Mouse (Mus musculus) CH12.LX (cell line): ENCODE measurements around the gene Tmem131l. TPM values are rescaled to one million over a fixed set of nuclear protein-coding genes. Genes with fewer than 3 reads are reported as not detected.

Experiments
- DNase-seq: peaks from one replicate; pipeline ENCODE4 v3.0.0-alpha.2; 2013; ENCODE audit errors: extremely low read depth
- H3K27ac ChIP-seq: 2 replicates; pipeline ENCODE4 v1.5.1; 2012; ENCODE audit warnings: low read depth, mild to moderate bottlenecking, control low read depth, moderate library complexity; ENCODE audit not compliant: insufficient read depth
- H3K27me3 ChIP-seq: replicated peaks from 2 replicates; pipeline ENCODE3; 2012; ENCODE audit warnings: inconsistent platforms
- H3K36me3 ChIP-seq, 2 experiments: replicated peaks in 1 of 2; 2 replicates each; pipeline versions ENCODE3 to v1.6.1; 2012; ENCODE audit warnings: inconsistent platforms in 1 of 2, low read length in 1 of 2, mild to moderate bottlenecking in 1 of 2, mixed read lengths in 1 of 2, moderate library complexity in 1 of 2; ENCODE audit not compliant: control insufficient read depth in 1 of 2, insufficient read depth in 1 of 2
- H3K4me1 ChIP-seq, 2 experiments: 2 replicates each; pipeline ENCODE4 v1.6.1; 2012; ENCODE audit warnings: inconsistent platforms in 1 of 2, moderate library complexity in 1 of 2; ENCODE audit not compliant: insufficient read depth in 2 of 2, control insufficient read depth in 1 of 2
- H3K4me2 ChIP-seq: 2 replicates; pipeline ENCODE4 v1.6.1; 2012; ENCODE audit warnings: low read depth, mild to moderate bottlenecking, control low read depth; ENCODE audit not compliant: poor library complexity, insufficient read depth, severe bottlenecking
- H3K4me3 ChIP-seq, 3 experiments: fragments of 150-350 bp in 1 of 3; sonication (generic) in 1 of 3; replicated peaks in 1 of 3; 2 replicates each; pipeline versions ENCODE3 to v1.5.1; 2011 to 2012; ENCODE audit warnings: low read depth in 2 of 3, low read length in 2 of 3, mild to moderate bottlenecking in 2 of 3, moderate library complexity in 2 of 3, control low read depth in 1 of 3, improper control_type of control experiment in 1 of 3, inconsistent platforms in 1 of 3, mixed read lengths in 1 of 3; ENCODE audit not compliant: poor library complexity in 1 of 3
- H3K79me2 ChIP-seq: replicated peaks from 2 replicates; pipeline ENCODE4 v1.6.1; 2012; ENCODE audit warnings: mild to moderate bottlenecking, moderate library complexity; ENCODE audit not compliant: control insufficient read depth, poor library complexity, insufficient read depth, severe bottlenecking; ENCODE audit errors: extremely low read depth
- H3K9ac ChIP-seq: 2 replicates; pipeline ENCODE4 v1.6.1; 2012; ENCODE audit warnings: low read depth, mild to moderate bottlenecking, control low read depth, moderate library complexity; ENCODE audit not compliant: insufficient read depth
- H3K9me3 ChIP-seq: replicated peaks from 2 replicates; pipeline ENCODE3; 2012; ENCODE audit warnings: low read length, inconsistent platforms, mixed read lengths
- BHLHE40 ChIP-seq: IDR thresholded peaks from 2 replicates; pipeline ENCODE4 v1.6.1; 2011; ENCODE audit warnings: mild to moderate bottlenecking, low read depth, low read length, improper control_type of control experiment
- CHD1 ChIP-seq: IDR thresholded peaks from 2 replicates; pipeline ENCODE4 v1.6.1; 2012; ENCODE audit warnings: low read depth, low read length, improper control_type of control experiment, inconsistent platforms
- CHD2 ChIP-seq: IDR thresholded peaks from 2 replicates; pipeline ENCODE4 v1.6.1; 2011; ENCODE audit warnings: low read length, improper control_type of control experiment
- CTCF ChIP-seq, 2 experiments: IDR thresholded peaks in 1 of 2; conservative IDR thresholded peaks in 1 of 2; 2 replicates each; pipeline ENCODE4 v1.5.1; 2011 to 2012; ENCODE audit warnings: low read depth in 2 of 2, low read length in 2 of 2, improper control_type of control experiment in 1 of 2, inconsistent platforms in 1 of 2, mild to moderate bottlenecking in 1 of 2, moderate library complexity in 1 of 2
- E2F4 ChIP-seq: IDR thresholded peaks from 2 replicates; pipeline ENCODE4 v1.6.1; 2011; ENCODE audit warnings: low read depth, low read length, improper control_type of control experiment; ENCODE audit not compliant: insufficient replicate concordance
- ELF1 ChIP-seq: IDR thresholded peaks from 2 replicates; pipeline ENCODE4 v1.6.1; 2014; ENCODE audit warnings: low read depth, mild to moderate bottlenecking, inconsistent platforms, low read length, improper control_type of control experiment
- EP300 ChIP-seq: IDR thresholded peaks from 2 replicates; pipeline ENCODE4 v1.6.1; 2011; ENCODE audit warnings: low read length, improper control_type of control experiment
- ETS1 ChIP-seq: conservative IDR thresholded peaks from 2 replicates; pipeline ENCODE4 v1.6.1; 2012; ENCODE audit warnings: low read depth, mild to moderate bottlenecking, inconsistent platforms, low read length, improper control_type of control experiment, moderate library complexity
- GABPA ChIP-seq: IDR thresholded peaks from 2 replicates; pipeline ENCODE4 v1.6.1; 2012; ENCODE audit warnings: low read depth, low read length, improper control_type of control experiment, inconsistent platforms; ENCODE audit not compliant: insufficient replicate concordance
- HCFC1 ChIP-seq: IDR thresholded peaks from 2 replicates; pipeline ENCODE4 v1.6.1; 2012; ENCODE audit warnings: low read depth, mild to moderate bottlenecking, inconsistent platforms, low read length, improper control_type of control experiment
- JUN ChIP-seq: IDR thresholded peaks from 2 replicates; pipeline ENCODE4 v1.6.1; 2011; ENCODE audit warnings: low read depth, mild to moderate bottlenecking, low read length, improper control_type of control experiment, moderate library complexity; ENCODE audit not compliant: insufficient read depth
- JUND ChIP-seq: conservative IDR thresholded peaks from 2 replicates; pipeline ENCODE4 v1.6.1; 2011; ENCODE audit warnings: low read depth, low read length, improper control_type of control experiment
- KAT2A ChIP-seq: IDR thresholded peaks from 2 replicates; pipeline ENCODE4 v1.6.1; 2012; ENCODE audit warnings: low read length, improper control_type of control experiment, inconsistent platforms; ENCODE audit not compliant: insufficient replicate concordance
- MAFK ChIP-seq: IDR thresholded peaks from 2 replicates; pipeline ENCODE4 v1.6.1; 2011; ENCODE audit warnings: low read length, improper control_type of control experiment; ENCODE audit not compliant: insufficient replicate concordance
- MAX ChIP-seq: IDR thresholded peaks from 2 replicates; pipeline ENCODE4 v1.6.1; 2011; ENCODE audit warnings: low read length, improper control_type of control experiment
- MEF2A ChIP-seq: IDR thresholded peaks from 2 replicates; pipeline ENCODE4 v1.6.1; 2014; ENCODE audit warnings: low read depth, mild to moderate bottlenecking, inconsistent platforms, low read length, improper control_type of control experiment, borderline replicate concordance
- MXI1 ChIP-seq: IDR thresholded peaks from 2 replicates; pipeline ENCODE4 v1.6.1; 2011; ENCODE audit warnings: mild to moderate bottlenecking, low read depth, low read length, improper control_type of control experiment
- MYC ChIP-seq: IDR thresholded peaks from 2 replicates; pipeline ENCODE4 v1.6.1; 2011; ENCODE audit warnings: low read depth, mild to moderate bottlenecking, improper control_type of control experiment, low read length
- NRF1 ChIP-seq: IDR thresholded peaks from 2 replicates; pipeline ENCODE4 v1.6.1; 2014; ENCODE audit warnings: low read depth, mild to moderate bottlenecking, inconsistent platforms, low read length, improper control_type of control experiment, moderate library complexity
- POLR2A ChIP-seq: IDR thresholded peaks from 2 replicates; pipeline ENCODE4 v1.6.1; 2011; ENCODE audit warnings: low read depth, mild to moderate bottlenecking, improper control_type of control experiment, low read length
- POLR2AphosphoS2 ChIP-seq: IDR thresholded peaks from 2 replicates; pipeline ENCODE4 v1.6.1; 2011; ENCODE audit warnings: low read depth, low read length, improper control_type of control experiment
- RAD21 ChIP-seq: IDR thresholded peaks from 2 replicates; pipeline ENCODE4 v1.6.1; 2011; ENCODE audit warnings: low read depth, mild to moderate bottlenecking, low read length, improper control_type of control experiment, moderate library complexity
- RCOR1 ChIP-seq: conservative IDR thresholded peaks from 2 replicates; pipeline ENCODE4 v1.6.1; 2012; ENCODE audit warnings: low read depth, mild to moderate bottlenecking, inconsistent platforms, low read length, improper control_type of control experiment
- SMC3 ChIP-seq: IDR thresholded peaks from 2 replicates; pipeline ENCODE4 v1.6.1; 2011; ENCODE audit warnings: low read depth, low read length, improper control_type of control experiment
- TBP ChIP-seq: conservative IDR thresholded peaks from 2 replicates; pipeline ENCODE4 v1.6.1; 2011; ENCODE audit warnings: low read depth, low read length, improper control_type of control experiment
- TCF12 ChIP-seq: IDR thresholded peaks from 2 replicates; pipeline ENCODE4 v1.6.1; 2014; ENCODE audit warnings: low read depth, mild to moderate bottlenecking, inconsistent platforms, low read length, improper control_type of control experiment
- UBTF ChIP-seq: IDR thresholded peaks from 2 replicates; pipeline ENCODE4 v1.6.1; 2012; ENCODE audit warnings: low read depth, mild to moderate bottlenecking, inconsistent platforms, low read length, improper control_type of control experiment, moderate library complexity
- USF1 ChIP-seq: IDR thresholded peaks from 2 replicates; pipeline ENCODE4 v1.6.1; 2014; ENCODE audit warnings: low read depth, mild to moderate bottlenecking, inconsistent platforms, low read length, improper control_type of control experiment
- USF2 ChIP-seq: conservative IDR thresholded peaks from 2 replicates; pipeline ENCODE4 v1.6.1; 2011; ENCODE audit warnings: low read depth, low read length, improper control_type of control experiment
- ZC3H11A ChIP-seq: IDR thresholded peaks from 2 replicates; pipeline ENCODE4 v1.6.1; 2012; ENCODE audit warnings: low read depth, mild to moderate bottlenecking, inconsistent platforms, low read length, improper control_type of control experiment
- ZKSCAN1 ChIP-seq: IDR thresholded peaks from 2 replicates; pipeline ENCODE4 v1.6.1; 2012; ENCODE audit warnings: low read depth, inconsistent platforms, low read length, improper control_type of control experiment, borderline replicate concordance
- ZNF384 ChIP-seq: IDR thresholded peaks from 2 replicates; pipeline ENCODE4 v1.6.1; 2012; ENCODE audit warnings: low read depth, low read length, improper control_type of control experiment, inconsistent platforms
- dilution Hi-C: fragments of 300-500 bp; cut with MboI; formaldehyde crosslinking; loops from 2 replicates; pipeline ENCODE4 v1.14.3; 2020; ENCODE audit warnings: low sequenced_read_pairs; ENCODE audit not compliant: extremely low pct_unique_long_range_greater_than_20kb, extremely low pct_ligation_motif_present
- in situ Hi-C: fragments of 300-500 bp; cut with MboI; formaldehyde crosslinking; loops from 3 replicates; pipeline ENCODE4 v1.14.3; 2019; ENCODE audit warnings: low sequenced_read_pairs, low pct_ligation_motif_present, low pct_unique_long_range_greater_than_20kb, mixed read lengths
- polyA plus RNA-seq: library from polyadenylated mRNA; unstranded; fragments of >175 nt; gene quantifications from 2 replicates; pipeline ENCODE4 v1.2.1, GENCODE M21; 2012; ENCODE audit warnings: low read depth; ENCODE audit not compliant: insufficient read length
- total RNA-seq, 2 experiments: library from RNA; depleted of rRNA; stranded (reverse); fragments of 300-350 nt in 1 of 2; fragments of >200 nt in 1 of 2; gene quantifications; 2 replicates each; pipeline ENCODE4 v1.2.3; 2012 to 2014

Gene Tmem131l
- total and polyA plus RNA-seq, 3 experiments = 32.7 to 89.7 (median 37.1) TPM

DNA sequence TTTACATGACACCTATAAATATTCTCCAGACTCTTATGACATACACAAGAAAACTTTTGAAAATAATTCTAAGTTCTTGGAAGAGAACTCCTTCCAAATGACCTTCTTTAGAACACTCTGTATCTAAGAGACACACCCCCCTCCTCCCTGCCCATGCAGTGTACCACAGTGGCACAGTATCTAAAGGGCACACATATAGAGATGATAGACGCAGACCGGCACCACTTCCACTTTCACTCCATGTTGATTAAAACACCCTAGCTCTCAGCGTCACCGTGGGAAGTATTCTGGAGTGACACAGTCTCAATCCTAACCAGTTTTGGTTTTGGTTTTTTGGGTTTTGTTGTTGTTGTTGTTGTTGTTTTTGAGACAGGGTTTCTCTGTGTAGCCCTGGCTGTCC is 3.1 kb downstream of the Tmem131l start:
- no peak overlapping the region for H3K4me3 ChIP-seq
- dilution Hi-C loops (no loop called here), in situ Hi-C loops (no loop called here)
- no peak for DNase-seq
- H3K27me3 ChIP-seq = no peaks in the 10 kb centered on the region
- peaks cover 13% of the 10 kb centered on the region for H3K79me2 ChIP-seq
- H3K27ac ChIP-seq = no peak overlapping the region
- H3K9me3 ChIP-seq = no peaks in the 10 kb centered on the region
- H3K4me2 ChIP-seq = peak overlapping the region; percentile 8; the same call in 1 of the 2 replicates
- TF ChIP-seq RCOR1 (no peak), JUND (no peak), POLR2A (no peak), CHD2 (no peak), JUN (no peak)
- no peak overlapping the region for H3K9ac ChIP-seq
- peaks cover 24 to 68% of the 10 kb centered on the region in 2 experiments for H3K4me1 ChIP-seq
- peaks cover 0 to 32% of the 10 kb centered on the region in 2 experiments for H3K36me3 ChIP-seq

DNA sequence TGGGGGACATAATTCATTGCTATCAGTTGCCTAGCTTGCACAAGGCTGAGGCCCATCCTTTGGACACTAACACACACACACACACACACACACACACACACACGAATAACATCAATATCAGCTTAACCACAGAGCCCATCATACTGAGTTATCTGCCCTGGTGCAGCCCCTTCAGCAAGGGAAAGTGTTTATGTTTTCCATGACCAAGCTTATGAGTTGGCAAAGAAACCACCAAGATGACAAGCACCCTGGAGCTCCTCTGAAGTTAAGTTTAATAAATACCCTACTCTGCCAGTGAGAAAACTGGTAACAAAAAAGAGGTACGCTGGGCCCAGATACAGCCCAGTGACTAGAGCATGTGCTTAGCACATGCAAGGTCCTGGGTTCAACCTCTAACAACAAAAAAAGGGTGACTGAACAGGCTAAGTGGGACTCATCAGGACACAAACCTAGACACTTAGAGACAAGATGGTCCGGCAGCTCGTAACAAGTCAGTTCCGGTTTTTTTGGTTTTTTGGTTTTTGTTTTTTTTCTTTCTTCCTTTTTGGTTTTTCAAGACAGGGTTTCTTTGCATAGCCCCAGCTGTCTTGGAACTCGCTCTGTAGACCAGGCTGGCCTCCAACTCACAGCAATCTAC is 4.1 kb downstream of the Tmem131l start:
- Histone ChIP-seq H3K79me2 (peaks cover 13% of the 10 kb centered on the region), H3K9me3 (no peaks in the 10 kb centered on the region), H3K9ac (no peak overlapping the region), H3K27me3 (no peaks in the 10 kb centered on the region), H3K27ac (no peak overlapping the region), H3K36me3 (peaks cover 8 to 42% of the 10 kb centered on the region in 2 experiments), H3K4me3 (no peak overlapping the region), H3K4me1 (peaks cover 22 to 67% of the 10 kb centered on the region in 2 experiments), H3K4me2 (peak overlapping the region; percentile 44)
- dilution Hi-C loops = no loop called here
- DNase-seq = peak; percentile 51
- in situ Hi-C loops = no loop called here
- peak; percentile 65 for TF ChIP-seq BHLHE40
- TF ChIP-seq ZKSCAN1 = peak; percentile 74; the same call in 1 of the 2 replicates
- no peak for TF ChIP-seq CTCF (conservative IDR thresholded peaks at IDR 0.05 in 1 of 2, IDR thresholded peaks at IDR 0.05 in 1 of 2; ENCODE audit: low read depth in 2 of 2, low read length in 2 of 2)
- no peak for TF ChIP-seq SMC3
- TF ChIP-seq TCF12 = peak; percentile 24; the same call in 1 of the 2 replicates
- TF ChIP-seq ELF1 = peak; percentile 48
- TF ChIP-seq MXI1 = 0 out of 2 replicates have a peak, but pooled peaks have one; percentile 32
- TF ChIP-seq NRF1 = no peak
- TF ChIP-seq KAT2A = no peak
- no peak for TF ChIP-seq E2F4
- no peak for TF ChIP-seq TBP
- peak; percentile 61; the same call in 1 of the 2 replicates for TF ChIP-seq MAX
- no peak for TF ChIP-seq ZC3H11A
- peak; percentile 62; the same call in 1 of the 2 replicates for TF ChIP-seq MYC
- no peak for TF ChIP-seq USF2
- peak; percentile 40 for TF ChIP-seq HCFC1
- TF ChIP-seq MEF2A = no peak
- no peak for TF ChIP-seq JUND
- 0 out of 2 replicates have a peak, but pooled peaks have one; percentile 48 for TF ChIP-seq RCOR1
- TF ChIP-seq CHD1 = peak; percentile 69; the same call in 1 of the 2 replicates
- TF ChIP-seq POLR2A = no peak
- peak; percentile 55 for TF ChIP-seq EP300
- TF ChIP-seq USF1 = no peak
- TF ChIP-seq RAD21 = no peak
- TF ChIP-seq MAFK = no peak
- TF ChIP-seq ETS1 = no peak; the same call in 1 of the 2 replicates
- no peak for TF ChIP-seq GABPA
- TF ChIP-seq UBTF = no peak
- TF ChIP-seq POLR2AphosphoS2 = no peak
- peak; percentile 90 for TF ChIP-seq ZNF384
